Mouse (Mus musculus): ENCODE results near the gene Oxgr1. TPM values are rescaled to one million over a fixed set of nuclear protein-coding genes. Genes with fewer than 3 reads are reported as not detected.
"Not testable (repeated sequence)": the region's sequence is repeated elsewhere in the genome, so short reads cannot be mapped to it uniquely, and the experiment has no call there.

The Oxgr1 gene
- polyA plus RNA-seq, 1 experiment from 2014 or later: not detected

DNA sequence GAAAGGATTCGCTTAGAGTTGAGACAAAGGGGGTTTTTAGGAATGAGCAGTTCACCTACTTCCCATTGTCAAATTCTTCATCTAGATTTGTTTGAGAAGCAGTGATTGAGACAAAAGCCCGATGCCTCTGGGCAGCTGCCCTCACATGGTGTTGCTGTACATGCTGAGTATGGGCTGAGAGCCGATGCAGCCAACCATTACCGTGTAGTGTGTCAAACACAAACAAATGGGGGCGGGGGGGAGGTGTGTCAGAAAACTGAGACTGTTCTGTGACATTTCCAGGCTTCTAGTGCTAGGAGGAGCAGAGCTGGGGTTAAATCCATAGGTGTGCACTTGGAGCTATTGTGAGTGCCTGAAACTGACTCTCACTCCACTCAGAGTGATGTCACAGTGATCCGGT, 55.5 kb downstream of the Oxgr1 start:
- Histone ChIP-seq H3K9ac (ENCODE audit: low read length) (no peak overlapping the region), H3K27me3 (ENCODE audit: control insufficient read depth, insufficient read depth, low read length) (no peaks in the 10 kb centered on the region), H3K27ac (ENCODE audit: low read length) (no peak overlapping the region), H3K4me2 (ENCODE audit: low read depth, low read length) (no peak overlapping the region), H3K9me3 (replicated peaks; ENCODE audit: control insufficient read depth, low read length) (no peaks in the 10 kb centered on the region), H3K4me3 (replicated peaks; ENCODE audit: low read length) (no peak overlapping the region), H3K36me3 (ENCODE audit: control insufficient read depth, insufficient read depth, low read length) (no peaks in the 10 kb centered on the region), H3K4me1 (ENCODE audit: control insufficient read depth, insufficient read depth, low read length) (0 out of 2 replicates have a peak, but pooled peaks cover 5% of the 10 kb centered on the region)
- ATAC-seq (ENCODE audit: insufficient read depth, low FRiP score): no peak
- WGBS: 72% methylated on average over 6 of the region's 6 CpGs

DNA sequence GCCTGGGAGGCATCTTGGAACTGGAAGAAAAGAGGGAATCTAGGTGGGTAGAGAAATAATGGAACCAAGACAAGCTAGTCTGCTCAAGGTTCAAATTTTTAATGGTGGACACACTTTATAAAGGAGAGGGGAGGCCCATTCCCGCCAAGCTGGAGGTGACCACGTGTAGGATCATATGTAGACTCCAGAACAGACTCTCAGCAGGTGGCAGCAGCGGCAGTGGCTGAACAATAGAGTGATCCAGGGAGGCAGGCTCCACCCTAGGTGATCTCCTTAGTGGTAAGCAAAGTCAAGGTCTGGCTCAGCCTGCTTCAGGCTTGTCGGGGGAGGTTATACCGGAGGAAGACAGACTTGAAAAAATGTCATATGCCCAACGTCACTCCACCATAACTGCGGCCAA, 55.9 kb downstream of the Oxgr1 start:
- H3K4me1 ChIP-seq (ENCODE audit: control insufficient read depth, insufficient read depth, low read length); H3K27ac ChIP-seq (ENCODE audit: low read length); H3K4me2 ChIP-seq (ENCODE audit: low read depth, low read length); H3K27me3 ChIP-seq (ENCODE audit: control insufficient read depth, insufficient read depth, low read length); H3K9me3 ChIP-seq (replicated peaks; ENCODE audit: control insufficient read depth, low read length); H3K4me3 ChIP-seq (replicated peaks; ENCODE audit: low read length); ATAC-seq (ENCODE audit: insufficient read depth, low FRiP score); H3K36me3 ChIP-seq (ENCODE audit: control insufficient read depth, insufficient read depth, low read length); H3K9ac ChIP-seq (ENCODE audit: low read length): not testable (repeated sequence)
- WGBS: 85% methylated on average over 7 of the region's 7 CpGs

GRCm38 (mm10) chr14:119981314-119981713, 60.9 kb downstream of the Oxgr1 start:
- WGBS: 67% methylated on average over 5 of the region's 5 CpGs
- ATAC-seq (ENCODE audit: insufficient read depth, low FRiP score): no peak
- Histone ChIP-seq H3K9ac (ENCODE audit: low read length) (no peak overlapping the region), H3K4me3 (replicated peaks; ENCODE audit: low read length) (no peak overlapping the region), H3K4me1 (ENCODE audit: control insufficient read depth, insufficient read depth, low read length) (no peaks in the 10 kb centered on the region), H3K27ac (ENCODE audit: low read length) (no peak overlapping the region), H3K36me3 (ENCODE audit: control insufficient read depth, insufficient read depth, low read length) (no peaks in the 10 kb centered on the region), H3K27me3 (ENCODE audit: control insufficient read depth, insufficient read depth, low read length) (no peaks in the 10 kb centered on the region), H3K9me3 (replicated peaks; ENCODE audit: control insufficient read depth, low read length) (no peaks in the 10 kb centered on the region), H3K4me2 (ENCODE audit: low read depth, low read length) (no peak overlapping the region)

- ATAC-seq (ENCODE audit: insufficient read depth, low FRiP score): no peak
- Histone ChIP-seq H3K4me3 (replicated peaks; ENCODE audit: low read length) (no peak overlapping the region), H3K9ac (ENCODE audit: low read length) (no peak overlapping the region), H3K27ac (ENCODE audit: low read length) (no peak overlapping the region), H3K4me1 (ENCODE audit: control insufficient read depth, insufficient read depth, low read length) (no peaks in the 10 kb centered on the region), H3K4me2 (ENCODE audit: low read depth, low read length) (no peak overlapping the region), H3K36me3 (ENCODE audit: control insufficient read depth, insufficient read depth, low read length) (no peaks in the 10 kb centered on the region), H3K27me3 (ENCODE audit: control insufficient read depth, insufficient read depth, low read length) (no peaks in the 10 kb centered on the region), H3K9me3 (replicated peaks; ENCODE audit: control insufficient read depth, low read length) (no peaks in the 10 kb centered on the region)
- WGBS: 78% methylated on average over 6 of the region's 6 CpGs
These were observed 61.5 kb downstream of the Oxgr1 start for GRCm38 (mm10) chr14:119980698-119981235.

Other genes starting within 250 kb of the Oxgr1 start
- 131 and 136 TPM in 2 replicates for gene Mbnl2, start 233.2 kb upstream of the Oxgr1 start, polyA plus RNA-seq (2015; fragmentation: Nextera tagmentation; extraction: Ambion mirVana)